Mouse (Mus musculus): ENCODE results near the gene Gon7. TPM values are rescaled to one million over a fixed set of nuclear protein-coding genes. Genes with fewer than 3 reads are reported as not detected.

Gon7 gene
- polyA plus RNA-seq, 1 experiment from 2014 or later: 31.8 TPM

- DNase-seq (ENCODE audit: low spot score): no peak
Observed at GRCm38 (mm10) chr12:102743036-102743588, 14.5 kb downstream of the Gon7 start.

- DNase-seq (ENCODE audit: low spot score): no peak
Observed at GRCm38 (mm10) chr12:102742056-102742455, 15.5 kb downstream of the Gon7 start.

- peak; percentile 56 for DNase-seq (ENCODE audit: low spot score)
Observed at GRCm38 (mm10) chr12:102740285-102740684, 17.3 kb downstream of the Gon7 start.

- DNase-seq (ENCODE audit: low spot score): no peak
Observed at GRCm38 (mm10) chr12:102739096-102739495, 18.5 kb downstream of the Gon7 start.

- peak; percentile 79 for DNase-seq (ENCODE audit: low spot score)
Observed at GRCm38 (mm10) chr12:102733381-102733780, 24.2 kb downstream of the Gon7 start.

- no peak for DNase-seq (ENCODE audit: low spot score)
Observed at GRCm38 (mm10) chr12:102730798-102731619, 26.6 kb downstream of the Gon7 start.

- DNase-seq (ENCODE audit: low spot score): peak; percentile 76
Observed at GRCm38 (mm10) chr12:102729855-102730797, 27.5 kb downstream of the Gon7 start.

GRCm38 (mm10) chr12:102725761-102726175 lies 31.8 kb downstream of the Gon7 start:
- no peak for DNase-seq (ENCODE audit: low spot score)

GRCm38 (mm10) chr12:102725146-102725545 lies 32.5 kb downstream of the Gon7 start:
- DNase-seq (ENCODE audit: low spot score): no peak

GRCm38 (mm10) chr12:102723861-102724260 lies 33.7 kb downstream of the Gon7 start:
- DNase-seq (ENCODE audit: low spot score): no peak

- no peak for DNase-seq (ENCODE audit: low spot score)
Observed at GRCm38 (mm10) chr12:102722966-102723365, 34.6 kb downstream of the Gon7 start.

- peak; percentile 80 for DNase-seq (ENCODE audit: low spot score)
Observed at GRCm38 (mm10) chr12:102722451-102722850, 35.2 kb downstream of the Gon7 start.

GRCm38 (mm10) chr12:102719552-102720315 lies 37.9 kb downstream of the Gon7 start:
- DNase-seq (ENCODE audit: low spot score): peak; percentile 71

GRCm38 (mm10) chr12:102714654-102715395 lies 42.8 kb downstream of the Gon7 start:
- DNase-seq (ENCODE audit: low spot score): no peak

- no peak for DNase-seq (ENCODE audit: low spot score)
Observed at GRCm38 (mm10) chr12:102714116-102714515, 43.5 kb downstream of the Gon7 start.

GRCm38 (mm10) chr12:102713153-102713865 lies 44.3 kb downstream of the Gon7 start:
- no peak for DNase-seq (ENCODE audit: low spot score)

GRCm38 (mm10) chr12:102710851-102711375 lies 46.7 kb downstream of the Gon7 start:
- no peak for DNase-seq (ENCODE audit: low spot score)

GRCm38 (mm10) chr12:102709896-102710295 lies 47.7 kb downstream of the Gon7 start:
- DNase-seq (ENCODE audit: low spot score): no peak

GRCm38 (mm10) chr12:102708220-102708619 lies 49.4 kb downstream of the Gon7 start:
- no peak for DNase-seq (ENCODE audit: low spot score)
